Mouse (Mus musculus): ENCODE measurements around the gene Sbds. TPM values are rescaled to one million over a fixed set of nuclear protein-coding genes. Genes with fewer than 3 reads are reported as not detected.
A peak's percentile ranks its signal among the peaks of the same experiment; 100 is the strongest.

The Sbds gene
- total RNA-seq, 1 experiment = 61.0 TPM

DNA sequence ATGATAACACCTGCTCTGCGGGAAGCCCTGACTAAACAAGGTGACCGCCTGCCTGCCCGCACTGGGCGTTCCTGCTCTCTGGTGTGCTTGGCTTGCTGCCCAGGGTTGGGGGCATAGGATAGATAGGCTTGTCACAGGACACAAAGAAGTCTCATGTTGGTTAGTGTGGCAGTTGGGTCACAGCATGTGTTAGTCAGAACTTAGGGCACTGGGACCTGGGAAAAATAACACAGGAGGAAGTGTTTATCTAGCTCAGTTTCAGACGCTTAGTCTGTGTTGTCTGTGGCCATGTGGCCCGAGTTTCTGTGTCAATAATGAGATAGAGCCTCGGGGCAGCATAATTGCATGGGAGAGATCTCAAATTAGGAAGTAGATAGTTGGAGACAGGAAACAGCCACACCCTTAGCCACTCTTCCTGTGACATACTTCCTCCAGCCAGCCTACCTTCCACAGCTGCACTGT lies 22.7 kb upstream of the Sbds start:
- no peaks in the 10 kb centered on the region for H3K9me3 ChIP-seq (ENCODE audit: control insufficient read depth, insufficient read depth, low read depth, low read length)
- H3K4me3 ChIP-seq (ENCODE audit: insufficient read depth in 1 of 2, low read depth in 1 of 2, low read length in 2 of 2, poor library complexity in 1 of 2, severe bottlenecking in 1 of 2) = no peak overlapping the region
- TF ChIP-seq ZNF384 (IDR thresholded peaks at IDR 0.05; ENCODE audit: low read depth, low read length) = no peak
- no peak for TF ChIP-seq ZC3H11A (IDR thresholded peaks at IDR 0.05; ENCODE audit: borderline replicate concordance, low read depth, low read length)
- TF ChIP-seq HCFC1 (IDR thresholded peaks at IDR 0.05; ENCODE audit: borderline replicate concordance, insufficient read depth, low read length) = no peak
- TF ChIP-seq MAFK (IDR thresholded peaks at IDR 0.05; ENCODE audit: insufficient read depth, low read depth, low read length) = no peak
- TF ChIP-seq CHD2 (IDR thresholded peaks at IDR 0.05; ENCODE audit: low read depth, low read length) = no peak
- no peak overlapping the region for H3K27ac ChIP-seq (ENCODE audit: insufficient read depth, low read depth, low read length, poor library complexity, severe bottlenecking)
- in situ Hi-C loops (cut with MboI; ENCODE audit: low sequenced_read_pairs in 2 of 2, unreplicated experiment in 2 of 2) = no loop called here
- H3K4me1 ChIP-seq (ENCODE audit: control insufficient read depth in 2 of 2, insufficient read depth in 2 of 2, low read length in 2 of 2, poor library complexity in 1 of 2) = no peaks in the 10 kb centered on the region
- no peak overlapping the region for H3K9ac ChIP-seq (ENCODE audit: insufficient read depth, low read depth, low read length, poor library complexity, severe bottlenecking)
- H3K36me3 ChIP-seq (ENCODE audit: control insufficient read depth, insufficient read depth, low read length, poor library complexity, severe bottlenecking) = peaks cover 42% of the 10 kb centered on the region
- no peak for DNase-seq (ENCODE audit: low read depth, low spot score)

DNA sequence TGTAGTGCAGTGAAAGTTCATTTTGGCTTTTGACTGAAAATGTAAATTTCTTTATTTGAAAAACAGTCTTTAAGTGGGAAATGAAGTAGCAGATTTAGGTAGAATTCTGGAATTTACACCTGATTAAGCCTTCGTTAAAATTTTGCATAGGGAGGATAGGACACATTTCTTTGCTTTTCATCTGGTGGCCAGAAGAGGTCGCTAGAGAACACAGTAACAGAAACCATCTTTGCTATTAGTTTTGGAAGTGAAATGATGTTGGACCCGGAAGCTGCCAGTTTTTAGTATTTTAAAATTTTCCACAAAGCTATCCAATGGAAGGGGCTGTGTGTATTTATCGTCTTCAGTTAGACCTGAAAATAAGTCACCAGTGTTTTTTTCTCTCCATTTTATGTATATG lies 20.2 kb upstream of the Sbds start:
- in situ Hi-C loops (cut with MboI; ENCODE audit: low sequenced_read_pairs in 2 of 2, unreplicated experiment in 2 of 2) = no loop called here

DNA sequence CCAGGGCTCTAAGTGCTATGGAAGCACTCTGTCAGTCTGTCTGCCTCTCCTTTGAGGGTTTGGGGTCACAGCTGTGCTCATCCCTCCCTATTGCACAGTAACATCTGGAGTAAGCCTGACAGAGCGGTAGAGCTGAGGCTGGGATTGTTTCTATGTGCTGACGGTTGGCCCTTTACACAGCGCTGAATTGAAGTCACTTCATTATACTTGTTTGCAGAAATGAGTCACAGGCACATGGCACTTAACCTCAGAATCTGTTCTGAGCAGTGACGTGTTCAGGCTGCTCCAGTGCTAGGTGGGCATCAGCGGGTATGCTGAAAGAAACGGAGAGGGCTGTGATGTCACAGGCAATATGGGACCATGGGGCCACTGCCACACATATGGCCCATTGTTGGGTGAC lies 17.7 kb upstream of the Sbds start:
- no peak for TF ChIP-seq ZNF384 (IDR thresholded peaks at IDR 0.05; ENCODE audit: low read depth, low read length)
- H3K27ac ChIP-seq (ENCODE audit: insufficient read depth, low read depth, low read length, poor library complexity, severe bottlenecking) = no peak overlapping the region
- peaks cover 0 to 4% of the 10 kb centered on the region in 2 experiments; a peak in 1 of 4 replicates for H3K4me1 ChIP-seq (ENCODE audit: control insufficient read depth in 2 of 2, insufficient read depth in 2 of 2, low read length in 2 of 2, poor library complexity in 1 of 2)
- no peaks in the 10 kb centered on the region for H3K9me3 ChIP-seq (ENCODE audit: control insufficient read depth, insufficient read depth, low read depth, low read length)
- in situ Hi-C loops (cut with MboI; ENCODE audit: low sequenced_read_pairs in 2 of 2, unreplicated experiment in 2 of 2) = no loop called here
- H3K9ac ChIP-seq (ENCODE audit: insufficient read depth, low read depth, low read length, poor library complexity, severe bottlenecking) = no peak overlapping the region
- H3K36me3 ChIP-seq (ENCODE audit: control insufficient read depth, insufficient read depth, low read length, poor library complexity, severe bottlenecking) = peaks cover 46% of the 10 kb centered on the region
- no peak overlapping the region for H3K4me3 ChIP-seq (ENCODE audit: insufficient read depth in 1 of 2, low read depth in 1 of 2, low read length in 2 of 2, poor library complexity in 1 of 2, severe bottlenecking in 1 of 2)
- DNase-seq (ENCODE audit: low read depth, low spot score) = no peak

More for the DNA sequence above, 20.2 kb upstream of the Sbds start:
- Histone ChIP-seq H3K4me1 (ENCODE audit: control insufficient read depth in 2 of 2, insufficient read depth in 2 of 2, low read length in 2 of 2, poor library complexity in 1 of 2) (peaks cover 0 to 2% of the 10 kb centered on the region in 2 experiments; a peak in 1 of 4 replicates), H3K9ac (ENCODE audit: insufficient read depth, low read depth, low read length, poor library complexity, severe bottlenecking) (no peak overlapping the region), H3K4me3 (ENCODE audit: insufficient read depth in 1 of 2, low read depth in 1 of 2, low read length in 2 of 2, poor library complexity in 1 of 2, severe bottlenecking in 1 of 2) (no peak overlapping the region), H3K9me3 (ENCODE audit: control insufficient read depth, insufficient read depth, low read depth, low read length) (no peaks in the 10 kb centered on the region), H3K36me3 (ENCODE audit: control insufficient read depth, insufficient read depth, low read length, poor library complexity, severe bottlenecking) (peaks cover 46% of the 10 kb centered on the region), H3K27ac (ENCODE audit: insufficient read depth, low read depth, low read length, poor library complexity, severe bottlenecking) (no peak overlapping the region)
- no peak for DNase-seq (ENCODE audit: low read depth, low spot score)
- TF ChIP-seq ZNF384 (IDR thresholded peaks at IDR 0.05; ENCODE audit: low read depth, low read length) (no peak), MAFK (IDR thresholded peaks at IDR 0.05; ENCODE audit: insufficient read depth, low read depth, low read length) (no peak), ZC3H11A (IDR thresholded peaks at IDR 0.05; ENCODE audit: borderline replicate concordance, low read depth, low read length) (no peak), CHD2 (IDR thresholded peaks at IDR 0.05; ENCODE audit: low read depth, low read length) (no peak), HCFC1 (IDR thresholded peaks at IDR 0.05; ENCODE audit: borderline replicate concordance, insufficient read depth, low read length) (no peak)

DNA sequence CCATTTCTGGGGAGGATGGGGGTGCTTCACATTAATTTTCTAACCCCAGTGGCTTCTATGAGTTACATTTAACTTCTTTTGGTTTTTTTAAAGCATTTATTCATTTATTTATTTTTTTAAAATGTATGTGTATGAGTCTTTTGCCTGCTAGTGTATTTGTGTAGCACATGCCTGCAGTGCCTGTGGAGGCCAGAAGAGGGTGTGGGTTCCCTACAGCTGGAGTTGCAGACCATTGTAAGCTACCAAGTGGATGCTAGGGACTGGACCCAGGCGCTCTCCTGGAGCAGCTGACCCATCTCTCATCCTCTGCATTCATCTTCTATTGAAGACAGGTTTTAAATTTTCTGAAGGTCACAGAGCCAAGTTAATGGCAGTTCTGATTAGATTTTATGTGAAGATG lies 17.0 kb upstream of the Sbds start:
- in situ Hi-C loops (cut with MboI; ENCODE audit: low sequenced_read_pairs in 2 of 2, unreplicated experiment in 2 of 2) = no loop called here
- no peak overlapping the region for H3K9ac ChIP-seq (ENCODE audit: insufficient read depth, low read depth, low read length, poor library complexity, severe bottlenecking)
- H3K4me1 ChIP-seq (ENCODE audit: control insufficient read depth in 2 of 2, insufficient read depth in 2 of 2, low read length in 2 of 2, poor library complexity in 1 of 2) = peaks cover 0 to 4% of the 10 kb centered on the region in 2 experiments; a peak in 1 of 4 replicates
- no peak for TF ChIP-seq ZC3H11A (IDR thresholded peaks at IDR 0.05; ENCODE audit: borderline replicate concordance, low read depth, low read length)
- TF ChIP-seq ZNF384 (IDR thresholded peaks at IDR 0.05; ENCODE audit: low read depth, low read length) = no peak
- no peak for TF ChIP-seq CHD2 (IDR thresholded peaks at IDR 0.05; ENCODE audit: low read depth, low read length)
- no peak for TF ChIP-seq MAFK (IDR thresholded peaks at IDR 0.05; ENCODE audit: insufficient read depth, low read depth, low read length)
- TF ChIP-seq HCFC1 (IDR thresholded peaks at IDR 0.05; ENCODE audit: borderline replicate concordance, insufficient read depth, low read length) = no peak
- H3K9me3 ChIP-seq (ENCODE audit: control insufficient read depth, insufficient read depth, low read depth, low read length) = no peaks in the 10 kb centered on the region
- no peak overlapping the region for H3K4me3 ChIP-seq (ENCODE audit: insufficient read depth in 1 of 2, low read depth in 1 of 2, low read length in 2 of 2, poor library complexity in 1 of 2, severe bottlenecking in 1 of 2)
- no peak overlapping the region for H3K27ac ChIP-seq (ENCODE audit: insufficient read depth, low read depth, low read length, poor library complexity, severe bottlenecking)
- peaks cover 48% of the 10 kb centered on the region for H3K36me3 ChIP-seq (ENCODE audit: control insufficient read depth, insufficient read depth, low read length, poor library complexity, severe bottlenecking)
- no peak for DNase-seq (ENCODE audit: low read depth, low spot score)

DNA sequence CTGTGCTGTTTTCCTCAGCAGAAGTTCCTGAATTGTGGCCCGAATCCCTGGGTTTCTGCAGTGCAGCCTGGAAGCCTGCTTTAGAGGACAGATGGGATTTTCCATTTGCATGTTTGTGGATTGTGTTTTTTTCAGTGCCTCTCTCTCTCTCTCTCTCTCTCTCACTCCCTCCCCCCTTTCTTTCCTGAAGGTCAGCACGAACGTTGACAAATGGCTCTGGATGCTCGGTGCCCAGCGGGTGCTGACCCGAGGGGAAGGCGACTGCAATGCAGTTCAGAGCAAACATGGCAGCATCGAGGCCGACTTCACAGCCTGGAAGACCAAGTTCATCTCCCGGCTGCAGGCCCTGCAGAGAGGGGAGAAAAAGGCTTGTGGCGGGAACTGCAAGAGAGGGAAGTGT lies 13.6 kb upstream of the Sbds start:
- no peak overlapping the region for H3K4me3 ChIP-seq (ENCODE audit: insufficient read depth in 1 of 2, low read depth in 1 of 2, low read length in 2 of 2, poor library complexity in 1 of 2, severe bottlenecking in 1 of 2)
- DNase-seq (ENCODE audit: low read depth, low spot score) = no peak
- H3K36me3 ChIP-seq (ENCODE audit: control insufficient read depth, insufficient read depth, low read length, poor library complexity, severe bottlenecking) = peaks cover 45% of the 10 kb centered on the region
- in situ Hi-C loops (cut with MboI; ENCODE audit: low sequenced_read_pairs in 2 of 2, unreplicated experiment in 2 of 2) = no loop called here
- H3K4me1 ChIP-seq (ENCODE audit: control insufficient read depth in 2 of 2, insufficient read depth in 2 of 2, low read length in 2 of 2, poor library complexity in 1 of 2) = peaks cover 0 to 4% of the 10 kb centered on the region in 2 experiments; a peak in 1 of 4 replicates
- TF ChIP-seq MAFK (IDR thresholded peaks at IDR 0.05; ENCODE audit: insufficient read depth, low read depth, low read length) (no peak), ZC3H11A (IDR thresholded peaks at IDR 0.05; ENCODE audit: borderline replicate concordance, low read depth, low read length) (no peak), ZNF384 (IDR thresholded peaks at IDR 0.05; ENCODE audit: low read depth, low read length) (no peak)
- H3K9ac ChIP-seq (ENCODE audit: insufficient read depth, low read depth, low read length, poor library complexity, severe bottlenecking) = peak overlapping the region; percentile 45
- H3K9me3 ChIP-seq (ENCODE audit: control insufficient read depth, insufficient read depth, low read depth, low read length) = no peaks in the 10 kb centered on the region
- H3K27ac ChIP-seq (ENCODE audit: insufficient read depth, low read depth, low read length, poor library complexity, severe bottlenecking) = no peak overlapping the region
